Mouse (Mus musculus) cerebral cortex, adult 2 months (tissue): ENCODE measurements around the gene Tbc1d17.

Experiments used
- WGBS: fragments of 180-500 bp; shearing (Covaris S2); methylation state at CpG from one replicate; pipeline ENCODE4 v1.1.7; 2018; 5-methylcytosine and 5-hydroxymethylcytosine counted together

The Tbc1d17 gene

GRCm38 (mm10) chr7:44789531-44789930 is 59.3 kb downstream of the Tbc1d17 start:
- 72% methylated on average over 3 of the region's 3 CpGs for WGBS
